Mouse (Mus musculus) ES-Bruce4 (cell line): ENCODE data around the gene Nxph3. TPM values are rescaled to one million over a fixed set of nuclear protein-coding genes. Genes with fewer than 3 reads are reported as not detected.

Experiments
- H3K27ac ChIP-seq: 2 replicates; pipeline ENCODE4 v1.5.1; 2012; ENCODE audit warnings: low read length, inconsistent platforms; ENCODE audit not compliant: insufficient read depth
- H3K27me3 ChIP-seq: 2 replicates; pipeline ENCODE4 v1.6.1; 2012; ENCODE audit warnings: mild to moderate bottlenecking, low read length, inconsistent platforms; ENCODE audit not compliant: control insufficient read depth, poor library complexity, insufficient read depth, severe bottlenecking
- H3K36me3 ChIP-seq: 2 replicates; pipeline ENCODE4 v1.6.1; 2012; ENCODE audit warnings: inconsistent platforms, mild to moderate bottlenecking, low read length, moderate library complexity; ENCODE audit not compliant: control insufficient read depth, poor library complexity, insufficient read depth, severe bottlenecking
- H3K4me1 ChIP-seq: one replicate; pipeline ENCODE4 v1.8.1; 2011; ENCODE audit warnings: low read length; ENCODE audit not compliant: control insufficient read depth, insufficient read depth
- H3K4me3 ChIP-seq: 2 replicates; pipeline ENCODE4 v1.5.1; 2011; ENCODE audit warnings: low read depth, mild to moderate bottlenecking, low read length
- H3K9ac ChIP-seq: 2 replicates; pipeline ENCODE4 v1.6.1; 2012; ENCODE audit warnings: low read depth, mild to moderate bottlenecking, inconsistent platforms; ENCODE audit not compliant: poor library complexity, severe bottlenecking
- H3K9me3 ChIP-seq: replicated peaks from 2 replicates; pipeline ENCODE4 v1.6.1; 2012; ENCODE audit warnings: mild to moderate bottlenecking, low read length, inconsistent platforms; ENCODE audit not compliant: control insufficient read depth, poor library complexity, insufficient read depth, severe bottlenecking
- CTCF ChIP-seq: IDR thresholded peaks from one replicate; pipeline ENCODE4 v1.8.1; 2011; ENCODE audit warnings: low read depth, low read length
- EP300 ChIP-seq: IDR thresholded peaks from 2 replicates; pipeline ENCODE4 v1.6.1; 2011; ENCODE audit warnings: low read depth, low read length; ENCODE audit not compliant: insufficient read depth
- POLR2A ChIP-seq: IDR thresholded peaks from one replicate; pipeline ENCODE4 v1.8.1; 2011; ENCODE audit warnings: low read length; ENCODE audit not compliant: insufficient read depth
- polyA plus RNA-seq: library from polyadenylated mRNA; stranded (reverse); fragments of >200 nt; gene quantifications from 2 replicates; pipeline ENCODE4 v1.2.4, GENCODE M21; 2011; ENCODE audit warnings: low read depth; ENCODE audit not compliant: missing spikeins, insufficient read depth, insufficient read length

Nxph3 gene
- polyA plus RNA-seq, 1 experiment, result 0.85 TPM

DNA sequence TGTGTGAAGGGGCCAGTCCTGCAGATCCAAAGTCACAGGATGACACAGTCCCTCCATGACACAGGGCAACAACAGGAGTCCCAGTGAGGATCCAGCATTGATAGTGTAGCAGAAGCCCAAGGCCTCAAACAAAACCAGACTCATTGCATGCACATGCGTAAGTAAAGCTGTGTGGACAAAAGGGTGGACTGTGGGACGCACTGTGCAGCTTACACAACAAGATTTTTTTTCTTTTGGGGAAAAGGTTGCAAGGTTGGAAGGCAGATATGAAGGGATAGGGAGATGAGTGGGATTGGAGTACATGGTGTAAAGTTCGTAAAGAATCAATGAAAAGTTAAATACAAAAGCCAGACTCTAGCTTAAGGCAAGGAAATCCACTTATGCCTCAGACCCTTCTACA, 52.2 kb downstream of the Nxph3 start:
- no peak overlapping the region for H3K4me3 ChIP-seq
- TF ChIP-seq CTCF, result no peak
- no peak for TF ChIP-seq EP300
- no peak for TF ChIP-seq POLR2A
- H3K9me3 ChIP-seq, result no peaks in the 10 kb centered on the region
- H3K9ac ChIP-seq, result no peak overlapping the region
- H3K27ac ChIP-seq, result no peak overlapping the region
- H3K27me3 ChIP-seq, result no peaks in the 10 kb centered on the region
- H3K36me3 ChIP-seq, result no peaks in the 10 kb centered on the region
- H3K4me1 ChIP-seq, result no peaks in the 10 kb centered on the region

GRCm38 (mm10) chr11:95460872-95461271, 53.5 kb downstream of the Nxph3 start:
- no peak overlapping the region for H3K27ac ChIP-seq
- no peak overlapping the region for H3K9ac ChIP-seq
- TF ChIP-seq CTCF (no peak), EP300 (no peak), POLR2A (no peak)
- H3K36me3 ChIP-seq, result no peaks in the 10 kb centered on the region
- no peaks in the 10 kb centered on the region for H3K9me3 ChIP-seq
- no peaks in the 10 kb centered on the region for H3K4me1 ChIP-seq
- H3K4me3 ChIP-seq, result no peak overlapping the region
- H3K27me3 ChIP-seq, result no peaks in the 10 kb centered on the region

Other genes with a start within 250 kb of the Nxph3 start
- gene Kat7, start 204.3 kb downstream of the Nxph3 start, polyA plus RNA-seq, result 129 and 133 TPM in 2 replicates
- gene Fam117a, start 177.6 kb downstream of the Nxph3 start, polyA plus RNA-seq, result 32.4 and 36.2 TPM in 2 replicates
- 47.7 and 51.5 TPM in 2 replicates for gene Slc35b1, start 129.9 kb downstream of the Nxph3 start, polyA plus RNA-seq
- 38.5 and 40.4 TPM in 2 replicates for gene Spop, start 100.5 kb downstream of the Nxph3 start, polyA plus RNA-seq
- gene Ngfr, start 73.2 kb upstream of the Nxph3 start, polyA plus RNA-seq, result 2.0 and 2.2 TPM in 2 replicates
- gene Phb, start 152.4 kb upstream of the Nxph3 start, polyA plus RNA-seq, result 255 and 274 TPM in 2 replicates
- gene Zfp652, start 198.1 kb upstream of the Nxph3 start, polyA plus RNA-seq, result 41.4 TPM in 2 replicates
- gene B130006D01Rik, start 209.0 kb upstream of the Nxph3 start, polyA plus RNA-seq, result 2.3 and 3.9 TPM in 2 replicates